Mouse (Mus musculus) embryonic fibroblast, embryonic 13.5 days (primary cell): Measurements from ENCODE around the gene Cnksr3.

ENCODE experiments used
- CTCF ChIP-seq: IDR thresholded peaks from 2 replicates; pipeline ENCODE4 v1.5.1; 2011; ENCODE audit warnings: mild to moderate bottlenecking, control low read depth, low read length, moderate library complexity, borderline replicate concordance; ENCODE audit not compliant: insufficient read depth
- POLR2A ChIP-seq: IDR thresholded peaks from 2 replicates; pipeline ENCODE4 v1.6.1; 2011; ENCODE audit warnings: low read depth, mild to moderate bottlenecking, control low read depth, low read length, moderate library complexity

- TF ChIP-seq POLR2A (no peak), CTCF (peak; percentile 79)
Measured at GRCm38 (mm10) chr10:7076201-7076600, 135.8 kb downstream of the Cnksr3 start.
